Mouse (Mus musculus) ES-E14 (cell line): ENCODE measurements around the gene Shank3. TPM values are rescaled to one million over a fixed set of nuclear protein-coding genes. Genes with fewer than 3 reads are reported as not detected.

Source experiments
- DNase-seq: peaks from one replicate; pipeline ENCODE4 v3.0.0-alpha.2; 2013; ENCODE audit warnings: low read depth, low spot score
- H3K27ac ChIP-seq: 2 replicates; pipeline ENCODE4 v1.5.1; 2012; ENCODE audit warnings: low read depth, mild to moderate bottlenecking, low read length, moderate library complexity, mixed read lengths; ENCODE audit not compliant: poor library complexity, insufficient read depth, severe bottlenecking
- H3K36me3 ChIP-seq: 2 replicates; pipeline ENCODE4 v1.6.1; 2012; ENCODE audit warnings: mild to moderate bottlenecking, low read length, moderate library complexity, mixed read lengths; ENCODE audit not compliant: control insufficient read depth, poor library complexity, insufficient read depth, severe bottlenecking
- H3K4me1 ChIP-seq, 2 experiments: fragments of 150-350 bp in 1 of 2; sonication (generic) in 1 of 2; 2 replicates each; pipeline ENCODE4 v1.6.1; 2012; ENCODE audit warnings: low read length in 2 of 2, mild to moderate bottlenecking in 1 of 2, mixed read lengths in 1 of 2; ENCODE audit not compliant: control insufficient read depth in 2 of 2, insufficient read depth in 2 of 2, poor library complexity in 1 of 2
- H3K4me3 ChIP-seq, 2 experiments: fragments of 150-350 bp in 1 of 2; sonication (generic) in 1 of 2; 2 replicates each; pipeline ENCODE4 v1.5.1; 2012; ENCODE audit warnings: low read length in 2 of 2, low read depth in 1 of 2, mild to moderate bottlenecking in 1 of 2, mixed read lengths in 1 of 2; ENCODE audit not compliant: insufficient read depth in 1 of 2, poor library complexity in 1 of 2, severe bottlenecking in 1 of 2
- H3K9ac ChIP-seq: 2 replicates; pipeline ENCODE4 v1.6.1; 2012; ENCODE audit warnings: low read depth, mild to moderate bottlenecking, low read length, mixed read lengths; ENCODE audit not compliant: poor library complexity, insufficient read depth, severe bottlenecking
- H3K9me3 ChIP-seq: fragments of 150-350 bp; sonication (generic); 2 replicates; pipeline ENCODE4 v1.6.1; 2012; ENCODE audit warnings: low read depth, mild to moderate bottlenecking, low read length; ENCODE audit not compliant: control insufficient read depth, insufficient read depth
- CHD2 ChIP-seq: IDR thresholded peaks from 2 replicates; pipeline ENCODE4 v1.6.1; 2014; ENCODE audit warnings: mild to moderate bottlenecking, low read depth, low read length, inconsistent platforms
- HCFC1 ChIP-seq: IDR thresholded peaks from 2 replicates; pipeline ENCODE4 v1.6.1; 2012; ENCODE audit warnings: low read length, inconsistent platforms, borderline replicate concordance; ENCODE audit not compliant: insufficient read depth
- MAFK ChIP-seq: IDR thresholded peaks from 2 replicates; pipeline ENCODE4 v1.6.1; 2014; ENCODE audit warnings: mild to moderate bottlenecking, low read depth, low read length, inconsistent platforms; ENCODE audit not compliant: insufficient read depth
- ZC3H11A ChIP-seq: IDR thresholded peaks from 2 replicates; pipeline ENCODE4 v1.6.1; 2012; ENCODE audit warnings: low read depth, mild to moderate bottlenecking, inconsistent platforms, low read length, borderline replicate concordance
- ZNF384 ChIP-seq: IDR thresholded peaks from 2 replicates; pipeline ENCODE4 v1.6.1; 2012; ENCODE audit warnings: low read depth, low read length, inconsistent platforms
- in situ Hi-C, 2 experiments: fragments of 600-800 bp; cut with MboI; formaldehyde crosslinking; loops; one replicate each; pipeline ENCODE4 v1.15.1; 2025; ENCODE audit warnings: low sequenced_read_pairs in 2 of 2, inconsistent platforms in 1 of 2; ENCODE audit not compliant: unreplicated experiment in 2 of 2
- total RNA-seq: library from RNA; depleted of rRNA; stranded (reverse); fragments of 300-350 nt; gene quantifications from 2 replicates; pipeline ENCODE4 v1.2.3, GENCODE M21; 2012

Shank3 gene
- total RNA-seq, 1 experiment = 6.7 TPM

DNA sequence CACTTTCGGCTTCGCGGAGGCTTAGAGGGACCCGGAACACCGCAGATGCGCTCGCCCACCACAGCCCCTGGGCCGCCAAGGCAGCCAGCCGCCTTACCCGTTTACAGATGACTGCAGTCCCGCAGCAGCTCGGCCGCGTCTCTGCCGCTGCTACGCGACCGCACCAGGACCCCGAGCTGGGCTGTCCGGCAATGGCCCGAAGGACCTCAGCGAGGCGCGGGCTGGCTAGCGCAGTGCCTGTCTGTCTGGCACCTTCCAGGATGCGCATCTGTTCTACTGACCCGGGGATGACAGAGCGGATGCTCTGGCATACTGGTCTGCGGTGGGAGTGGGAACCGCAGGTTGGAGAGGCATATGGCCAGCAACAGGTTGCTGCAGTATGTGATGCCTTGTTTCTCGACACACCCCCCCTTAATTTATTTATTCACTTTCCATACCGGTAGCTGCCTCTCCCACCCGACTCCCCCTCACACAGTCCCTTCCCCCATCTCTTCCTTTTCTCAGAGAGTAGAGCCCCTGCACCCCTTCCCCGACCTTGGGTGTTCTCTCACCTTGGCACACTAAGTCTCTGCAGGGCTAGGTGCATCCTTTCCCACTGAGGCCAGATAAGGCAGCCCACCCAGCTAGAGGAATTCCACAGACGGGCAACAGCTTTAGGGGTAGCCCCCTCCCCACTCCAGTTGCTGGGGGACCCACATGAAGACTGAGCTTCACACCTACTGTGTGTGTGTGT is 92.5 kb downstream of the Shank3 start, which contains the start of gene Rabl2:
Gene Rabl2 (minus strand): TSS at position 201 of the 733 bp plus-strand sequence.
- H3K27ac ChIP-seq = no peak within 1 kb of the TSS
- H3K4me1 ChIP-seq = peaks cover 0 to 5% of the 10 kb centered on the region in 2 experiments; a peak in 1 of 4 replicates
- DNase-seq = peak; percentile 67
- peak; percentile 71 for TF ChIP-seq HCFC1
- TF ChIP-seq ZC3H11A = no peak
- no peak for TF ChIP-seq CHD2
- no peak for TF ChIP-seq ZNF384
- no peak for TF ChIP-seq MAFK
- in situ Hi-C loops = no loop called here
- H3K36me3 ChIP-seq = no peaks in the 10 kb centered on the region
- peak within 1 kb of the TSS; percentile 75 to 81 for H3K4me3 ChIP-seq
- no peaks in the 10 kb centered on the region for H3K9me3 ChIP-seq
- peak within 1 kb of the TSS; percentile 86 for H3K9ac ChIP-seq

DNA sequence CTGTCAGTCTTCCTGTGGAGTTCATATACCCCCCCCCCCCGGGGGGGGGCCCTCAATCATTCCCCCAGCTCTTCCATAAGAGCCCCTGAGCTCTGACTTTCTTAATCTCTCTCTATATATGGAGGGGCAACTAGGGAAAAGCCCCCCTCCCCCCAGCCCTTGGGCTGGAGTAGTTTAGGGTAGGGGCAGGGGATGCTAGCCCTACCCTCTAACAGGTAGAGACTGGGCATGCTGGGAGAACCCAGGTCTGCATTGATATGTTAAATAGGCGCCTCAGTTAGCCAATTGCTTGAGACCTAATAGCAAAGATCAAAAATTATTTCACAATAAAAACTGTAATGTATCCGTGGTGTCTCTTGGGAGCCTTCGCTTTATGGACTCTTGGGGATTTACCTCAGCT is 93.1 kb downstream of the Shank3 start:
- DNase-seq = no peak
- TF ChIP-seq HCFC1 (no peak), CHD2 (no peak), ZNF384 (no peak), ZC3H11A (no peak), MAFK (no peak)

DNA sequence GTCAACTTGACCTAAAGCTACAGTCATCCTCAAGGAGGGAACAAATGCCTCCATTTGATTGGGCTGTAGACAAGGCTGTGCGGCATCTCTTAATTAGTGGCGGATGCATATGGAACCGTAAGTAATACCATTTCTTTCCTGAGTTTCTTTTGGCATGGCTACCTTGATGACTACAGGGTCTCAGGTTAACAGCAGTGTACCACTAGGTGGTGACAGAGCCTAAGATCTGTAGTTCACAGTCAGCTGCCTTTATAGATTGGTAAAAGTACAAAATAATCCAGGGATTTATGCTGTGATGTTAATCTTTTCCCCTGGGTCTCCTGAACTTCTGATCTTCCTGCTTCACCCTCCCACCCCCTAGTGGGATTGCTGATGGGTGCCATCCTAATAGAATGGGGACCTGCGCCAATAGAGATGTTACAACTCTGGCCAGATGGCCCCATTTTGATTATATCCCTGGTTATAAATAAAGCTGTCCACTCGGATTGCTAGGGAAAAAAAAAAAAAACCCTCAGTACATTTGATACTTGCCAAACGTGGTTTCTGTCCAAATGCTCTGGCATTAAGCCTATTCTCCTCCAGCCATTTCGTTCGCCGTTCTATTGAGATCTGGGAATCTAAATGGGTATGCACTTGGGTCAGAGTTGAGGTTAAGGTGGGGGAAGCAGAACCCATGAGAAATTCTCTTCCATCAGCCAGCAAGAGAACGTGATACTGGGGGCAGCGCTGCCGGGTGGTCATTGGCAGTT is 106.6 kb downstream of the Shank3 start:
- in situ Hi-C loops = no loop called here
- H3K4me3 ChIP-seq = no peak overlapping the region
- H3K9ac ChIP-seq = no peak overlapping the region
- no peaks in the 10 kb centered on the region for H3K36me3 ChIP-seq
- no peaks in the 10 kb centered on the region for H3K9me3 ChIP-seq
- no peaks in the 10 kb centered on the region for H3K4me1 ChIP-seq
- no peak for TF ChIP-seq HCFC1
- TF ChIP-seq ZC3H11A = no peak
- no peak for TF ChIP-seq ZNF384
- TF ChIP-seq CHD2 = no peak
- no peak overlapping the region for H3K27ac ChIP-seq
- DNase-seq = no peak

More for the DNA sequence above, 93.1 kb downstream of the Shank3 start:
- H3K4me1 ChIP-seq = peaks cover 0 to 5% of the 10 kb centered on the region in 2 experiments; a peak in 1 of 4 replicates
- no peaks in the 10 kb centered on the region for H3K36me3 ChIP-seq
- in situ Hi-C loops = no loop called here
- H3K4me3 ChIP-seq = peak overlapping the region in 1 of 2 experiments; percentile 75; a peak in 2 of 4 replicates
- H3K9ac ChIP-seq = no peak overlapping the region
- no peaks in the 10 kb centered on the region for H3K9me3 ChIP-seq
- no peak overlapping the region for H3K27ac ChIP-seq

DNA sequence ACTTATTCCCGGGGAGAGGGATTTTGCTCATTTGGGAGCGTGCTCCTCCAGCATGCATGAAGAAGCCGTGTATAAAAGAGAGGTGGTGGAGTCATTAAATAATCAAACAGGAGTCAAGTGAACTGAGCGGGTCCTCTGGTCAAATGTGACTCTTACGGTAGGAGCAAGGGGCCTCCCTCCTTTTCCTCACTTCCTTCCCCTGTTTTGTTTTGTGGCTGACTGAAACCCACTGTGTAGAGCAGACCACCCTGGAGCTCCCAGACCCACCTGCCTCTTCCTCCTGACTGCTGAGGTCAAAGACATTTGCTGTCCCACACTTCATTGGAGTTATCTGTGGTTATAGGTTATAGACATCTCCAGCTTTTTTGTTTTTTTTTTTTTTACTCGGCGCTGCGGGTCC is 108.1 kb downstream of the Shank3 start:
- Histone ChIP-seq H3K4me3 (no peak overlapping the region), H3K27ac (no peak overlapping the region), H3K4me1 (no peaks in the 10 kb centered on the region), H3K9ac (no peak overlapping the region), H3K36me3 (no peaks in the 10 kb centered on the region), H3K9me3 (no peaks in the 10 kb centered on the region)
- no peak for DNase-seq
- TF ChIP-seq MAFK (no peak), CHD2 (no peak), ZNF384 (no peak)
- in situ Hi-C loops = no loop called here
